ENCODE assay signal across 13 mouse cellular contexts in the genomic region with DNA sequence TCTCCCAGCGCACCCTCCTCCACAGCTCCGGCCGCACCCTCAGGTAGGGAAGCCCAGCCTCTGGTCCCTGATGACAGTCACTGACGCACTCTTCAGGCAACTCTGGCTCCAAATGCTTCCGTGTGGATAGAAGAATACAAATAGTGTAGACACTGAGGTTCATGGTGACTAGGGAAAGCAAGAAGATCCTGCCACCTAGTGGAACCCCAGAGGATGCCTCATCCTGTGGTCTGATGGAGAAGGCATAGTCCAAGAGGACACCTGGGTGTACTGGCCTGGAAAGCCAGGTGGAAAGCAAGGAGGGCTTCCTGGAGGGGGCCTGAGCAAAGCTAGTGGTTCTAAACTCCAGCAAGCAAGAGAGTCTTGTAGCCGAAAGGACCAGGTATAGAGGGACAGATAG. TPM values are rescaled to one million over a fixed set of nuclear protein-coding genes. Genes with fewer than 3 reads are reported as not detected.
DNase-seq lines count a peak whose midpoint lies in the region; ATAC-seq and TF ChIP-seq lines count a peak whose summit lies in the region.
"Had no signal": no experiment of that assay in that cellular context is flagged by ENCODE, and none has a peak within 500 bp of the region (broad histone marks: within the 10 kb centered on the region; RNA-seq: fewer than 3 reads in every experiment).

No protein-coding gene starts in this region.

- 0 out of 2 replicates have a peak, but pooled peaks cover 6% of the 10 kb centered on the region for H3K27me3 ChIP-seq in forebrain, embryonic 10.5 days (ENCODE audit: poor library complexity, severe bottlenecking)

- no peak overlapping the region for H3K4me3 ChIP-seq in layer of hippocampus, adult 2 months
- H3K4me3 ChIP-seq in forebrain, embryonic 10.5 days = no peak overlapping the region

- H3K4me1 ChIP-seq in forebrain, embryonic 10.5 days = peaks cover 26% of the 10 kb centered on the region

- no peak; the same call in 1 of the 2 replicates for ATAC-seq in megakaryocyte progenitor cell, adult 5-6 weeks (replicated peaks; ENCODE audit: poor library complexity)
- ATAC-seq: activated CD4-positive, CD25-positive, alpha-beta regulatory T cell, adult 4 months had no signal

- peak; percentile 32 to 35 for DNase-seq in cerebellum, postnatal 14 days
- DNase-seq in cerebellum, adult 11 months = no peak
- DNase-seq in layer of hippocampus, adult 2 months (ENCODE audit: low spot score in 2 of 2) = no peak
- no peak for DNase-seq in layer of hippocampus, postnatal 10 days (ENCODE audit: low spot score in 2 of 2)
- peak; percentile 16 for DNase-seq in A20 (ENCODE audit: low read depth, low spot score)
- peak; percentile 7 for DNase-seq in brain, embryonic 14.5 days (ENCODE audit: low read depth)
- DNase-seq in forebrain, embryonic 10.5 days (ENCODE audit: extremely low spot score, low spot score) = no peak
- DNase-seq: cerebellum, adult 9-11 months; heart, postnatal 4 days; lung, postnatal 14 days; thymus, postnatal 36 days had no signal

- TF ChIP-seq CTCF in layer of hippocampus, adult 2 months (conservative IDR thresholded peaks at IDR 0.05) = peak; percentile 80
- peak; percentile 35; the same call in 1 of the 2 replicates for TF ChIP-seq CTCF in brain, embryonic 14.5 days (IDR thresholded peaks at IDR 0.05; ENCODE audit: borderline replicate concordance, extremely low read depth, insufficient read depth, insufficient read length)

- H3K36me3 ChIP-seq in forebrain, embryonic 10.5 days (replicated peaks) = no peaks in the 10 kb centered on the region

- WGBS in forebrain, embryonic 10.5 days = 77% methylated on average over 6 of the region's 6 CpGs

- H3K27ac ChIP-seq in layer of hippocampus, adult 2 months = no peak overlapping the region
- H3K27ac ChIP-seq in forebrain, embryonic 10.5 days = no peak overlapping the region

- TF ChIP-seq POLR2A in brain, embryonic 14.5 days (IDR thresholded peaks at IDR 0.05; ENCODE audit: borderline replicate concordance, extremely low read depth, insufficient read depth, insufficient read length, poor library complexity, severe bottlenecking) = no peak

- H3K9me3 ChIP-seq in forebrain, embryonic 10.5 days = no peaks in the 10 kb centered on the region

RNA-seq across cellular contexts. Expression of a gene that starts 49.1 kb away (rescaled TPM):
- 10 to 100 TPM; 27.5 to 27.7 TPM for total RNA-seq in layer of hippocampus, adult 2 months (2021)
- total RNA-seq in layer of hippocampus, postnatal 10 days (2021) = 10 to 100 TPM; 13.6 to 17.6 TPM
- 6.8 and 8.5 TPM in 2 replicates for polyA plus RNA-seq in brain, embryonic 14.5 days (2012; rRNA removed)
- polyA plus RNA-seq in forebrain, embryonic 10.5 days (2016; fragmentation: Nextera tagmentation; extraction: Ambion mirVana) = 7.3 and 7.6 TPM in 2 replicates
- total RNA-seq in megakaryocyte progenitor cell, adult 5-6 weeks (2015) = 78.4 and 100 TPM in 2 replicates
- total RNA-seq in megakaryocyte progenitor cell, adult 5-6 weeks (2017) = 118 and 127 TPM in 2 replicates

Comparison
In these comparisons a context has a peak if more than half of its experiments do, and no peak if none do; other contexts are left out.
1. DNase-seq: peak in cerebellum, postnatal 14 days (2 of 2), A20 (single experiment) and brain, embryonic 14.5 days (single experiment); none in cerebellum, adult 11 months (single experiment), layer of hippocampus, adult 2 months (0 of 2), layer of hippocampus, postnatal 10 days (0 of 2) and forebrain, embryonic 10.5 days (single experiment).